Mouse (Mus musculus) lung, adult 2 months (tissue): Measurements from ENCODE around the gene Srxn1. TPM values are rescaled to one million over a fixed set of nuclear protein-coding genes. Genes with fewer than 3 reads are reported as not detected.

Experiments
- DNase-seq: peaks from one replicate; pipeline ENCODE4 v3.0.0; 2022
- H3K4me1 ChIP-seq: fragments of 200-500 bp; 2 replicates; pipeline ENCODE4 v1.6.1; 2011; ENCODE audit warnings: low read length; ENCODE audit not compliant: control insufficient read depth, insufficient read depth
- H3K4me3 ChIP-seq: fragments of 200-500 bp; replicated peaks from 2 replicates; pipeline ENCODE3; 2011; ENCODE audit warnings: low read depth, mild to moderate bottlenecking, control low read depth, low read length; ENCODE audit errors: extremely low read depth
- CTCF ChIP-seq: fragments of 200-500 bp; IDR thresholded peaks from 2 replicates; pipeline ENCODE4 v1.5.1; 2011; ENCODE audit warnings: mild to moderate bottlenecking, low read length, control low read depth; ENCODE audit not compliant: insufficient read depth
- POLR2A ChIP-seq: fragments of 200-500 bp; IDR thresholded peaks from 2 replicates; pipeline ENCODE4 v1.6.1; 2011; ENCODE audit warnings: low read depth, mild to moderate bottlenecking, control low read depth, low read length, borderline replicate concordance; ENCODE audit errors: extremely low read depth
- WGBS: fragments of 180-500 bp; shearing (Covaris S2); methylation state at CpG from one replicate; pipeline ENCODE4 v1.1.7; 2018; 5-methylcytosine and 5-hydroxymethylcytosine counted together
- polyA plus RNA-seq: library from polyadenylated mRNA; depleted of rRNA; stranded (reverse); fragments of >200 nt; gene quantifications from 2 replicates; pipeline ENCODE4 v1.2.3, GENCODE M21; 2012; rRNA removed

Srxn1 gene
- polyA plus RNA-seq, 1 experiment = 54.8 TPM

GRCm38 (mm10) chr2:152149891-152150290 lies 44.6 kb downstream of the Srxn1 start:
- 49% methylated on average over 4 of the region's 4 CpGs for WGBS
- no peak for DNase-seq

DNA sequence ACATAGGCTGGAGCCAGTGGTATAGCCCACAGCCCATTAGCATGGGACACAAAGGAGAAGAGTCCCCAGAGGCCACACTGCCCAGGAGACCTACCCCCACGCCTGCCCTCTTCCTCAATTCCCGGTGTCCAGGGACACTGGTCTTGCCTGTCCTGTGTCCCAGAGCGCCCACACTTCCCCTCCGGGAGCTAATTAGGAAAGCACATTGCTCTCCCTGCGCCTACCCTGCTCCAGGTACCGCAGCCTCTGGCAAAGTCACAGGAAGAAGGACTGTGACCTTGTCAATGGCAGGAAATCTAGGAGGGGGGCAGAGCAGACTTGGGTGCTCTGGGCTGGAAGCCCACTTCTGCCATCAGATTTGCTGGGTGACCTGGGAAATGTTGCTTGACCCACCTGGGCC lies 45.1 kb downstream of the Srxn1 start:
- no peak for TF ChIP-seq CTCF
- TF ChIP-seq POLR2A = no peak
- WGBS = 45% methylated on average over 6 of the region's 6 CpGs
- Histone ChIP-seq H3K4me3 (no peak overlapping the region), H3K4me1 (no peaks in the 10 kb centered on the region)
- no peak for DNase-seq

More at GRCm38 (mm10) chr2:152149891-152150290, 44.6 kb downstream of the Srxn1 start:
- no peak for TF ChIP-seq POLR2A
- TF ChIP-seq CTCF = no peak
- no peak overlapping the region for H3K4me3 ChIP-seq
- no peaks in the 10 kb centered on the region for H3K4me1 ChIP-seq

GRCm38 (mm10) chr2:152153361-152153760 lies 48.0 kb downstream of the Srxn1 start:
- 42% methylated on average over 3 of the region's 3 CpGs for WGBS
- no peak overlapping the region for H3K4me3 ChIP-seq
- DNase-seq = no peak
- no peak for TF ChIP-seq POLR2A
- TF ChIP-seq CTCF = no peak
- no peaks in the 10 kb centered on the region for H3K4me1 ChIP-seq

DNA sequence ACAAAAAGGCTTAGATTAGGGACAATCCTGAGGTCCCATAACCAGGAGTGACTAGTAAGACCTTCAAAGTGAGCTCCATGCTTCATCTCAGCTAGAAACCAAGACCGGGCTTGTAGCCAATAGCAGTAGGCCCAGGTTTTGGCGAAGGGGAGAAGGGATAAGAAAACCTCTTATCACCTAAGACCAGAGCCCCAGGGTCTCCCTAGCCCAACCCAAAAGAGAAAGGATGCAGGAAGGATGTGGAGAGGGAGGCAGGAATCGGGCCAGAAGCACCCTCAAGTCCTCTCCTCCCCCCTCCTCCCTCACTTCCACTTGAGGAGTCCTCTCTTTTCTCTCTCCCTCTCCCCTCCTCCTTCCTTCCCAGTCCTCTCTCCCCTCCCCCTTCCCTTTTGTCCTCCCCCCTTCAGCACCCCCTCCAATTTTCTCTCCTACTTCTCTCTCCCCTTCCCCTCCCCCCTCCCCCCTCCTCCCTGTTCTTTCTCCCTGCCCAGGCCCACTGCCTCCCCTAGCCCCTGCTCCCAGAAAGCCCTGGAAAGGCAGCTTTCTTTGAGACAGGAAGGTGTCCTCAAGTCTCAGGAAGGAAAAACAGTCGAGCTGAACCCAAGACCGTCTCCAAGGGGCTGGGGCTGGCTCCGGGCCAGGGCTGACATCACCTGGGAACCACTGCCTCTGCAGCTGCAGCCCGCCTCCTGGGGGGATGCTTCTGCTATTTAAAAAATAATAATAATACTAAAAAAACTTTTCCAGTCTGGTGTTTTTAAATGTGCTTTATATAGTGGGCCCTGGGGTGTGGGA lies 50.3 kb downstream of the Srxn1 start:
- no peak for DNase-seq
- H3K4me1 ChIP-seq = no peaks in the 10 kb centered on the region
- TF ChIP-seq POLR2A (no peak), CTCF (no peak)
- no peak overlapping the region for H3K4me3 ChIP-seq
- 32% methylated on average over 7 of the region's 7 CpGs for WGBS

DNA sequence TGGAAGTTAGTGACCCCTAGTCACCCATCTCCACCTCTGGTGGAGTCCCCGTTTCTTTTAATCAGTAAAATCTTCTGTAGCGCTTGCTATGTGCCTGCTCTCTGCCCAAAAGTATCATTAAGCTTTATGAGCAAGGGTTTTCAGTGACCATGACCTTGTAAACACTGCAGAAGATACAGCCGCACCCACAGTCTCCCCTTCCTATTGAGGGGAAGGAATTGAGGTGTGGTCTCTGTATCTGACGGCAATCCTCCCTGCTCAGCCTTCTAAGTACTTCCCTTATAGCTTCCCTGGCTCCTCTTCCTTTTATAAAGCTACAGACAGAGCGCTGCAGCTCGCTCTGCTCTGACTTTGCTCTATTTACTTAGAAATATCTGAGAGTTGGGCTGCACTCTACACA lies 51.2 kb downstream of the Srxn1 start:
- Histone ChIP-seq H3K4me1 (no peaks in the 10 kb centered on the region), H3K4me3 (no peak overlapping the region)
- no peak for TF ChIP-seq POLR2A
- TF ChIP-seq CTCF = no peak
- no peak for DNase-seq
- WGBS = 49% methylated on average over 6 of the region's 6 CpGs

DNA sequence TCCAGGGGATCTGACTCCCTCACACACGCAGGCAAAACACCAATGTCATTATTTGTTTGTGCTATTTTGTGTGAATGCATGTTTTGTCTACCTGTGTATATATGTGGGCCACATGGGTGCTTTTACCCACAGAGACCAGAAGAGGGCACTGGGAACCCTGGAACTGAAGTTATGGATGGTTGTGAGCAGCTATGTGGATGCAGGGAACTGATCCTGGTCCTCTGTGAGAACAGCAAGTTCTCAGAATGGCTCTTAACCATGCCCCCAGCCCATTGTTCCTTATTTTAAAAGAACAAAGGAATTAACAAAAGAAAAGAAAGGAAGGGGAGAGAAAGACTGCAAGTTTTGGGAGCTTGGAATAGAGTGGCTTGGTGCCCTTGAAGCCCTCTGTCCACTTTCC lies 54.2 kb downstream of the Srxn1 start:
- no peak for DNase-seq
- Histone ChIP-seq H3K4me1 (no peaks in the 10 kb centered on the region), H3K4me3 (no peak overlapping the region)
- TF ChIP-seq POLR2A (no peak), CTCF (no peak)
- 100% methylated on average over 1 of the region's 1 CpGs for WGBS

Other genes with a start within 250 kb of the Srxn1 start
- 2.2 and 4.1 TPM in 2 replicates for gene Angpt4, start 194.3 kb upstream of the Srxn1 start, polyA plus RNA-seq
- 41.1 and 42.1 TPM in 2 replicates for gene Fam110a, start 125.3 kb upstream of the Srxn1 start, polyA plus RNA-seq
- gene Slc52a3, start 109.0 kb upstream of the Srxn1 start, polyA plus RNA-seq = 34.5 and 40.5 TPM in 2 replicates
- gene Scrt2, start 24.0 kb upstream of the Srxn1 start, polyA plus RNA-seq = not detected in 2 replicates
- gene Tcf15, start 38.0 kb downstream of the Srxn1 start, polyA plus RNA-seq = 2.4 and 5.5 TPM in 2 replicates
- 16.5 and 27.3 TPM in 2 replicates for gene Csnk2a1, start 121.3 kb downstream of the Srxn1 start, polyA plus RNA-seq
- gene Tbc1d20, start 188.3 kb downstream of the Srxn1 start, polyA plus RNA-seq = 54.3 and 73.4 TPM in 2 replicates
- gene Rbck1, start 227.1 kb downstream of the Srxn1 start, polyA plus RNA-seq = 268 and 356 TPM in 2 replicates
- 6.1 and 6.9 TPM in 2 replicates for gene Trib3, start 238.5 kb downstream of the Srxn1 start, polyA plus RNA-seq